13 mouse cellular contexts compared by ENCODE assay signal in genomic region chr4:40825981-40826380, GRCm38 (mm10). TPM values are rescaled to one million over a fixed set of nuclear protein-coding genes. Genes with fewer than 3 reads are reported as not detected.
DNase-seq lines count a peak whose midpoint lies in the region.
"Had no signal": no experiment of that assay in that cellular context is flagged by ENCODE, and none has a peak within 500 bp of the region (broad histone marks: within the 10 kb centered on the region; RNA-seq: fewer than 3 reads in every experiment).

No protein-coding gene starts in this region.

- intact Hi-C loops in heart, postnatal 36 days (cut with DNase I): no loop called here

- peak; percentile 91 for DNase-seq in heart, adult 11 months
- DNase-seq in heart, postnatal 36 days: no peak
- DNase-seq: adrenal gland, adult 2 months; adrenal gland, adult 8-10 months; adrenal gland, postnatal 10 days; adrenal gland, postnatal 14 days; adrenal gland, postnatal 25 days; adrenal gland, postnatal 36 days; B cell, adult 2 months; cerebellum, adult 11 months; cerebellum, adult 11-12 months; cerebellum, adult 18-20 months; cerebellum, adult 2 months had no signal

RNA-seq across cellular contexts. Expression of gene B4galt1, which starts 27.8 kb away (rescaled TPM):
- 10 to 100 TPM; 62.1 to 69.1 TPM for total RNA-seq in heart, postnatal 36 days (2021)
